Mouse (Mus musculus) bone marrow macrophage, adult 2 months (primary cell): ENCODE data around the gene Oxsr1.

Experiments
- CTCF ChIP-seq: IDR thresholded peaks from 2 replicates; pipeline ENCODE4 v1.5.1; 2012; ENCODE audit warnings: low read depth, mild to moderate bottlenecking, low read length, moderate library complexity
- POLR2A ChIP-seq: IDR thresholded peaks from 2 replicates; pipeline ENCODE4 v1.6.1; 2012; ENCODE audit warnings: mild to moderate bottlenecking, low read depth, low read length, borderline replicate concordance

GRCm38 (mm10) chr9:119340212-119340580 lies 18.0 kb upstream of the Oxsr1 start:
- TF ChIP-seq POLR2A, result no peak
- TF ChIP-seq CTCF, result no peak
